Mouse (Mus musculus): ENCODE data around the gene Itih4.
A peak's percentile ranks its signal among the peaks of the same experiment; 100 is the strongest.

Gene Itih4

DNA sequence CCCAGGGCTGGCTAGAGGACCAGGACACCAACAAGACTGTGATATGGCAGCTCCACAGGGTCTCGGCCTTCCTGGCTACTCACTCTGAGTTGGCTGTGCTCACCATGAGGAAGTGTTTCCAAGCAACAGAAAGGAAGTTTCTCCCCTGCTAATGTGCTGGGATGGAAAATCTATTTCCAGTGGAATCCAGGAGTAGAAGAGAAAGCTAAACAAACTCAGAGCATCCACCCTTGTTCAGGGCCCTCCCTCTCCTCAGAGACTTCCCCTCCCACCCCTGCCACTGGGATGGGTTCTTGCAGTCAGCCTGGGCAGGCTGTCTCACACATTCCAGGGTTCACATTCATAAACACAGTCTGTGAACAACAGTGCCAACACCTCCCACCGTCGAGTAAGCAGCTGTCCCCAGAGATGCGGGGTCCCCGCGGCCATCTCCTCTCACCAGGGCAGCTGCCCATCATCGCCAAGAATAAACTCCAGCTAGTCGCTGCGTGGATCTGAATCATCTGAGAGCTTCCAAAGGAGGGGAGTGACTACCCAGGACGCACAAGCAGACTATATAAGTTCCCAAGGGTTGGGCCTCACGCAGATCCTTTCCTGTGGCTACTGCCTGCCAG lies 7.2 kb upstream of the Itih4 start, which contains the start of gene Mustn1:
Gene Mustn1, plus strand, starts transcription at position 243 of the 614 bp plus-strand sequence.
- no peak for DNase-seq (ENCODE audit: low read depth, low spot score)

DNA sequence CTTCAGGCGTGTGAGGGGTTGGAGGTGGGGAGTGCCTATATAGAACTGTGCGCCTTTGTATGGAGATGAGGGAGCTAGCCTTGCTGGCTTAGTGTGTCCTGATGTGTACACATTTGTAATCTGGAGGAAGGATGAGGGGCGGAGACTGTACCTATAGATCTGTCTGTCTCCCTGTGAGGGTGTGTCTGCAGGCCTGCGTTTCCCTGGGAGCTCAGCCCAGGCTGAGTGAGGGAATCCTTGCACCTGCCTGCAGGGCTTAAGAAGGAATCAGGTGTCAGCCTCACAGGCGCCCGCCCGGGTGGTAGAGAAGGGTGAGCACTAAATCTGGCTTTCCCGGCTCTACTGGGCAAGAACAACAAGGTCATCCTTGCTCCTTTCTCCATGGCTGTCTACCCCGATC lies 6.5 kb upstream of the Itih4 start:
- no peak for DNase-seq (ENCODE audit: low read depth, low spot score)

DNA sequence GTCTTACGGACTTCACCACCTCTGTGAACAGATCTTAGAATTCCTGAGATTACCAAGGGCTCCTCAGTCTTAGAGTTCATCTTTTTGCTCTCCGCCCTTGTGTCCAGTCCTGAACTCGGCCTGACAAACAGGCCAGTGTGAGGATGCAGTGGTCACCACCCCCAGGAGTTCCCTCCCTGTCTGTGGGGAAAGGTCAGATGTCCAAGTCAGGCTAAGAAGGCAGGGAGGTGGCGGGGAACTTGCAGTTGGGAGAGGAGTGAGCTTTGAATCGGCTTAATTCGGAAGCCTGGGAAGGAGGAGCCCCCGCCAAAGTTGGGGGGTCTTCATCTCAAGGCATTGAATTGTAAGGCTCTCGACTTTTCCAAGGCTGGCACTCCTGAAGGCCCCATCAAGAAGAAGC lies 6.0 kb upstream of the Itih4 start:
- no peak for DNase-seq (ENCODE audit: low read depth, low spot score)

DNA sequence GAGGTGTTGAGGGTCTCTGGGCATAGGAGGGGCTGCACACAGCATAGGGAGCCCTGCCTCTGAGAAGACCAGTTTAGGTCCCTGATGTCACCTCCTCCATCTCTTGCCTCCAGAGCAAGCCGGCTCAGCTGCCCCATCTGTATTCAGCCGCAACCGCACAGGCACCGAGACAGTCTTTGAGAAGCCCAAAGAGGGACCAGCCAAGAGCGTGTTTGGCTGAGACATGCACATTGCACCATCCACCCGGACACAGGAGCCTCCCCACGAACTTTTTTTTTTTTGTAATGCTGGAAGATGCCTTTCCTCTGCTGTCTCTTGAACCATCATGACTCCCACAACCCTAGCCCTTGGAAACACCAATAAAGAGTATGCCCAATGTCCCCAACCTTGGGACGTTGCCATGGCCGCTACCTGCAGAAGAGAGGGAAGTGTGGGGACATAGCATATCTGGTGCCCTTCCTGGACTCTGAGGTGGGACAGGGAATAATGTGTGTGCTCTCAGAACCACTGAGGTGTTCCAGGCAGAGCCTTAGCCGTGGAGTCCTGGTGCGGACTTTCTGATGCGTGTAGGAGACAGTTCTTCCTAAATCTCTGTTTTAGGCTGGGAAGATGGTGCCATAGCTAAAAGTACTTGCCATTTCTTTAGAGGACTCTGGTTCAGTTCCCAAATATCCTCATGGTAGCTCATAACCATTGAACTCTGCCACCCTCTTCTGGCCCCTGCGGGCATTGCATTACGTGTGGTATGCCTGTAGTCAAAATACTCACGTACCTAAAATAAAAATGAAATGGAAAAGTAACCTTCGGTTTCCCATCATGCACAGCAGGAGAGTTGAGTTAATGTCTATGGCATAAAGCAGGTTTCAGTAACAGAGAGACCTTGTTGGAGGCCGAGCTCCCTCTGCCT lies 5.2 kb upstream of the Itih4 start:
- DNase-seq (ENCODE audit: low read depth, low spot score), result peak; percentile 23

DNA sequence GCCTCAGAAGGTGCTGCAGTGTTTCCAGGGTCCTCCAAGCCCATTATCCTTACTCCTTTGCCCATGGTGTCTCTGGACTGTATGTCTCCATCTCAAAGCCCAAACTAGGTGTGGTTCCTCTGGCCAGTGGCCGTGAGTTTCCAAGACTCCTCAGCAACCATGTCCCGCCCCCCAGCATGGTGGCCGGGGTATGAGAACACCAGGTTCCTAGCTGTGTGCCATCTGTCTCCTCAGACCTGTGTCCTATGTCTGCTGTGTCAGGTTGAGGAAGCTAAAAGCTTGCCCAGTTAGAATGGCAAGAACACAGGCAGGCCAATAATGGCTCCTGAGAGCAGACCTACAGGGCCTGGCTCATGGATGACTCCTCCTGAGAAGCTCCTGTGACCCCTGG lies 4.6 kb upstream of the Itih4 start:
- DNase-seq (ENCODE audit: low read depth, low spot score), result no peak

DNA sequence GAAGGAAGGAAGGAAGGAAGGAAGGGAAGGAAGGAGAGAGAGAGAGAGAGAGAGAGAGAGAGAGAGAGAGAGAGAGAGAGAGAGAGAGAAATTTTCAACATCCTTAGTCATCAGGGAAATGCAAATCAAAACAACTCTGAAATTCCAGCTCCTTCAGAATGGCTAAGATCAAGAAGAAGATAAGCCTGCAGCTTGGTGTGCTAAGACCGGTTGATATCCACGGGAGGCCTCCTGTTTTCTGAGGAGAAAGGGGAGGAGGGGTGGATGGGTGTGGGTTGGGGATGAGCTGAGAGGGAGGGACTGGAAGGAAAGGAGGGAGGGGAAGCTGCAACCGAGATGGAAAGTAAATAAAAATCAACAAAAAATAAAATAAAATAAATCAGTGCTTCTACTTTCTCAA lies 978 bp upstream of the Itih4 start:
- DNase-seq (ENCODE audit: low read depth, low spot score), result no peak

DNA sequence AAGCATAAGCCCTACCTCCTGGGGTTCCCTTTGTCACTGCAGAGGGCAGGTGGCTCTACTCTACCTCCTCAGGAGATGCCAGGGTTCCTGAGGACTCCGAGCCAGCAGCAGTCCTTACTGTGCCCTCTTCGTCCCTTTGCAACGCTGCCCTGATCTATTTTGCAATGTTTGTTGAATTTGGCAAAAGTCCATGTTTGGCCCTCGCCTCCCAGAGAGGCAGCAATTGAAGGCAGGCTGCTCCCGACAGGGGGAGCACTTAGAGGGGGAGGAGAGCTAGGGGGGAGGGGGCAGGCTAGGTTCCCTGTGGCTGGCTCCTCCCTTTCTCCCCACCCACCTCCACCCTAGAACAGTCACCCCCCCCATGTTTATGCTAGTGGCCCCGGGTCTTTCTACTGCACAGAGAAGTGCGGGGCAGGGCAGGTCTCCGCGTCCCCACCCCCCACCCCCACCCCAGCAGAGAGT lies 2.0 kb downstream of the Itih4 start:
- no peak for DNase-seq (ENCODE audit: low read depth, low spot score)

DNA sequence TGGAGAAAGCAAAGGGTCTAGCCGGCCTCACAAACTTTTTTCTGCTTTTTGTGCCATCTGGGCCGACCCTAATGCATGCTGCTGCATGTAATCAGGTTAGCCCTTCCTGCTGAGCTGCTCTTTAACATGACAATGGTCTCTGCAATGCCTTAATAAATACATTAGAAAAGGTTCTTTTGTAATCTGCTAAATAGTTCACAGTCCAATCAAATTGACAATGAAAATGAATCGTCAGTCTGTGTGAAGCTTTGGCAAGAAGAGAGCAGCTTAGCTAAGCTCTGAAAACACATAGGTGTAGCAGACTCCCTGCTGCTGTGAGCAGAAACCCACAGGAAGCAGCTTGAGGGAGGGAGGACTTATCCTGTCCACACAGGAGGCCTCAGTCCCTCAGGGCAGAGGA lies 13.7 kb downstream of the Itih4 start:
- DNase-seq (ENCODE audit: low read depth, low spot score), result no peak

DNA sequence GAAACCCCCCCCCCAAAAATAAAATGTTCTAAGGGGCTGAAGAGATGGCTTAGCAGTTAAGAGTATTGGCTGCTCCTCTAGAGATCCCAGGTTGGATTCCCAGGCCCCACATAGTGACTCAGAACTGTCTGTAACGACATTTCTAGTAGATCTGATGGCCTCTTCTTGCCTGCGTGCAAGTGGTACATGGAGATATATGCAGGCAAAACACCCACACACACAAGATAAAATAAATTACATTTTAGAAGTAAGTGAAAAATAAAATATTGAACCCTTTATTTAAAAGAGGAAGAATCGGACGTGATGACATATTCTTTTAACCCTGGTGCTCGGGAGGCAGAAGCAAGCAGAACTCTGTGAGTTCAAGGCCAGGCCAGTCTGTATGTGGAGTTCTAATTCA lies 16.4 kb downstream of the Itih4 start:
- no peak for DNase-seq (ENCODE audit: low read depth, low spot score)

DNA sequence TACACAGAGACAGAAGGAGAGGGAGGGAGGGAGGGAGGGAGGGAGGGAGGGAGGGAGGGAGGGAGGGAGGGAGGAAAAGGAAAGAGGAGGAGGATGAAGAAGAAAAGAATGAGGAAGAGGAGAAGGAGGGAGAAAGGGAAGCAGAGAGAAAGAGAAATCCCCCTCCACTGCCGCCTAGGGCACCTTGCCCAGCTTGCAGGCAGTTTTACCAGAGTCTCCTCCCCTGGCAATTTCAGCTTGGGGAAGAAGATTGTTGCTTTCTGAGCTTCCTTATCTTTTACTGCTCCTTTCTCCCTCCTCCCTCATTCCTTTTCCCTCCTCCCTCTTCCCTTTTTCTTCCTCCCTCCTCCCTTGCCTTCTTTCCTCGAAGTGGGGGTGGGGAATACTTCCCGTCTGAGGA lies 16.8 kb downstream of the Itih4 start:
- DNase-seq (ENCODE audit: low read depth, low spot score), result no peak

DNA sequence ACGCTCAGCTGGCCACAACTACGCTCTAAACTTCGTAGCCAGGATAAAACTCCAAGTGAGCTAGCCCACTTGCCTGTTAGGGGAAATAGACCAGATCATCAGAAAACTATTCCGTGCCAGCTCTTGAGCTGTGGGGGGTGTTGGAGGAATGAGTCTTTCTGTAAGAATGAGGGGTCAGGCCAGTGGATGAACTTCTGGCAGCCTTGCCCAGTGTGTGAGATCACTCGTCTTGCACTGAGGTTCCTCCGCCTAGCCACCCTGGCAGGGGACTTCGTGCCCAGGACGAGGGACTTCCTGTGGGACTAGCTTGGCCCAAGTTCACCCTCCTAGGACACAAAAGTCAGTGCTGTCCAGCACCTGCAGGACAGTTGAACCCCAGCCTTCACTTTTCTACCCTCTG lies 18.0 kb downstream of the Itih4 start:
- DNase-seq (ENCODE audit: low read depth, low spot score), result no peak

DNA sequence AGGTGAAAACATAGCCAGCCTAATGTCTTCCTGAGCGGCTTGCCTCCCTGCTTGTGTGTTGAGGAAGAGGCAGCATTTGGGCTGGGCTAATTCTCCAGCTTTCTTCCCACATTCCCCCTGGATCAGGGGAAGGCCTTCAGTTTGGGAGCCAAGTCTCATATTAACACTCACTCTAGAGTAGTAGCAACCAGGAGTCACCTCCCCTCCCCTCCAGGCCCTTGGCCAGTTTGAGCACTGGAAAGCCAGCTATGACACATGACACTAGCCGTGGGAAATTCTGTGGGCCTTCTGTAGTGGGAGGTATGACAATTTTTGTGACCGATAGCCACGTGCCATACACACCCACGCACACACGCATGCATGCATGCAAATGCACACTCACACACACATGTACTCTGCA lies 19.7 kb downstream of the Itih4 start:
- no peak for DNase-seq (ENCODE audit: low read depth, low spot score)

DNA sequence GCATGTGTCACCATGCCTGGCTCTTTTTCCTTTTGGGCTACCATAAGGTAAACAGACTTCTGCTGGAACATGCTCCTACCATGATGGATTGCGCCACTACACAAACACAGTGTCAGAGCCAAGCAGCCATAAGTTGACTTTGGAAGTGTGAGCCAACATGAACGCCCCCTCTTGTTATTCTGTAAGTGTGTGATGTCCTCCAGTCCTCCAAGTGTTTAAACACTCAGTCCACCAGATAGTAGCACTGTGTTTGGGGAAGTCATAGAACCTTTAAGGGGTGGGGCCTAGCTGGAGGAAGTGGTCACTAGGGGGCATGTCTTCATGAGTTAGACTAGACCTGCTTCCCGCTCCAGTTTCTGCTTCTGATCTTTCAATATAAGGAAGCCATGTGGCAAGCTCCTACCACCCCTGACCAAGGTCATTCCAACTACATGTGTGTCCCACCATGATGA lies 21.6 kb downstream of the Itih4 start:
- DNase-seq (ENCODE audit: low read depth, low spot score), result no peak

DNA sequence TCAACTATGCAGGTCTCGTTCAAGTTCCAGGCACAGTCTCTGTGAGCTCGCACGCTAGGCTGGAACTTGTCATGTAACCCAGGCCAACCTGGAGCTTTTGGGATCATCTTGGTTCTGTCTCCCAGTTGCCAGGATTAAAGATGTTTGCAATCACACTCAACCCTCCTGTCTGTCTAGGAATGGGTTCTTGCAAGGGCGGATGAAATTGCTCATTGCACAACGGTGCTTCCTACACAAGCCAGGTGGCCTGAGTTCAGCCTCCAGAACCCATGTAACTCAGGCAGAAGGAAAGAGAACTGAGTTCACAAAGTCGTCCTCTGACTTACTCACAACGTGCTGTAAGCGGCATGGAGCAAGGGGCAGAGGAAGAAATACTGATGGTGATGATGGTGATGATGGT lies 24.9 kb downstream of the Itih4 start:
- no peak for DNase-seq (ENCODE audit: low read depth, low spot score)

DNA sequence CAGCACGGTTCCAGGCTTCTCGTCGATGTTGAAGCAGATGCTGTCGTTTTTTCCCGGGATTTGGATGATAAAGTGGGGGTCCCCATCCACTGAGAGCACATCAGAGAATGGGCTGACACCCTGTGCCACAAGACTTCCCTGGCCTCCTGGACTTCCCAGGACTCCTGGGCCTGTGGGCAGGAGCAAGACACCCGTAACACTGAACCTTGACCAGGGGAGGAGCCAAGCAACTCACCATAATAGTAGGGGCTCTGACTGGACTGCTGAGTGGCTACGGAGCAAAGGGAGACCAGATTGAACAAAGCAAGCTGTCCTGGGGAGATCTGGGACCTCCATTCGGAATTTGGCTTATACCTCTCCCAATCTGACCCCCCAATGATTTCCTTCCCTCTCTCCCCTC lies 26.4 kb downstream of the Itih4 start:
- DNase-seq (ENCODE audit: low read depth, low spot score), result no peak

DNA sequence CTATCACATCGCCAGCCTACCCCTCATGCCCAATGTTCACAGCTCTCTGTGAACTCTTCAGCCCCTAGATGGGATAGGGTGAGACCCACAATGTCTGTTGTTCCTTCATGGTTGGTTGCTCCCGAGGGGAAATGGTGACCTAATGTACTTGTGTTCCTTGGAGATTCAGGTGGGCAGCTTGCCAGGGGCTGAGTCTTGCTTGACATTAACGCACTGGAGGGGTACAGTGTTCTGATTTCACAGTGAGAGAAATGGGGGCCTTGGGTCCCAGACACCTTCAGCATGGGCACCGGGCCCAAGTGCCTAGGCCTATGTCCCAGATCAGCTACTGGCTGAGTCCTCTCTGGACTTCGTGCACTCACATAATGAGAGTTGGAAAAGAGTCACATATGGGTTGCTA lies 27.1 kb downstream of the Itih4 start:
- no peak for DNase-seq (ENCODE audit: low read depth, low spot score)

DNA sequence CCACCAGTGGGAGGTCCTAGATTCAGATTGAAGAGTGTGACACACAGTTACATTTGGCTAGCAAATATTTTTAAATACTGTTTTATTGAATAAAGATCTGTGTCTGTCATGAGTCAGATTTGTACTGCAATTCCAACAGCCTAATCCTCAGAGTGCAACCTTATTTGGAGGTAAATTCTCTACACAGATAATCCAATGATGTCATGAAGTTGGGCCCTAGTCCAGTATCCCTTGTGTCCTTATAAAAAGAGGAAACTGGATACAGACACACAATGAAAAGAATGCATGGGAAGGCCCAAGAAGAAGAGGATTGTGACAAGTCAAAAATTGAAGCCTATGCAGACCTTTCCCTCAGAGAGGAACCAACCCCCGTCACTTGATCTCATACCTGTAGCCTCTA lies 30.2 kb downstream of the Itih4 start:
- no peak for DNase-seq (ENCODE audit: low read depth, low spot score)

DNA sequence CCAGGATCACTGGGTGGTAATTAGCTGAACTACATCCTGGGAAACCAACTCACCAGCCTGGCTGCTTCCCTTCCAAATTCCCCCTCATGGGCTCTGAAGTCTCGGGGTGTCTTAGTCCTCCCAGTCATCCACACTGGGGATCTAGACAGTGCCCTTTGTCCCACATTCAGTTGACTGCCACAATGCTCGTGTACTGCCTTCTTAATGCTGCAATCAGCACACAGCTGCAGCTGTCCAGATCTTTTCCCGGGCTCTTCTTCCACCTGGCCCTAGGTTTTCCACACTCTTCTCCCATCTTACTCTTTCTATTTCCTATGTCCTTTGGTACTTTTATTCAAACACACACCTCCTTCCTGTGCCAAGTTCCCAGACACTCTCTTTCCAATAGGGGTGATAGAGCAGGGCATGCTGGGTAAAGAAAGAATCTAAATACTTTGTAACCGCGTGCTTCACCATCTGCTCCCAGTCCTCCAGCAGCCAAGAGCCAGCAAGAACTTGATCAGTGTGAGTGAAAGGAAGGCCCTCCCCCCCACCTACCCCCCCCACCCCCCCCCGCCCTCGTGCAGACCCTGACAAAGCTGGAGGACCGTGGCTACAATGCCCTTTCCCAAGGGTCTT lies 35.9 kb downstream of the Itih4 start:
- no peak for DNase-seq (ENCODE audit: low read depth, low spot score)

DNA sequence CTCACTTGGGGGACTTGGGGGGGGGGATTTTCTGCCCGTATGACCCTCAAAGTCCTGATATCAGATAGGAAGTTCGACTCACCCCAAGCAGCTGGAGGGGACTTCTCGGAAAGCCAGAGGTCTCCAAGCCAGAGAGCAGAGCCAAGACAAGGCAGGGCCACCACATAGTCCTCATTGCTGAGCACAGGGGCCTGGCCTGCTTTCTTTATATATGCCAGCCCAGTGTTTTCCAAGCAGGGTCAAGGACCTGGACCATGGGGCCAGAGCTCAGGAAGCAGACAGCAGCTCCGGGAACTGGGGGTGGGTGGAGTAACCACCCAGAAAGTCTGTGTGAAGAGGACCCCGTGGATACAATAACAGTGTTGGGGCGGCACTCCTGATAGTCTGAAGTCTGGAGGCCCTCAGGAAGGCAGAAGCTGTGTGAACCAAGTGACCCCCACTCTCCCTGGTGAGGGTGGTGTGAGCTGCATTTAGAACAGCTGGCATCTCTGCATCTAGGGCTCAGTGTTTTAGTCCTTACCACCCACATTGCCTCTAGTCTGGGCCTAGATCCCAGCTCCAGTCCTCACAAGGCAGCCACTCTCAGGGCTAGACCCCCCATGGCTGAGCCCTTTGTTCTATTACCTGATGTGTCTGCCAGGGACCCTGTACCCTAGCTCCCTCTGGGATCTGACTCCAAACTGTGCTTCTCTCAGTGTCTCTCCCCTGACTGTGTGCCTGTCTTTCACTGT lies 37.3 kb downstream of the Itih4 start, which contains the start of gene Itih3:
Gene Itih3, minus strand, starts transcription at position 386 of the 731 bp plus-strand sequence.
- DNase-seq (ENCODE audit: low read depth, low spot score), result no peak

DNA sequence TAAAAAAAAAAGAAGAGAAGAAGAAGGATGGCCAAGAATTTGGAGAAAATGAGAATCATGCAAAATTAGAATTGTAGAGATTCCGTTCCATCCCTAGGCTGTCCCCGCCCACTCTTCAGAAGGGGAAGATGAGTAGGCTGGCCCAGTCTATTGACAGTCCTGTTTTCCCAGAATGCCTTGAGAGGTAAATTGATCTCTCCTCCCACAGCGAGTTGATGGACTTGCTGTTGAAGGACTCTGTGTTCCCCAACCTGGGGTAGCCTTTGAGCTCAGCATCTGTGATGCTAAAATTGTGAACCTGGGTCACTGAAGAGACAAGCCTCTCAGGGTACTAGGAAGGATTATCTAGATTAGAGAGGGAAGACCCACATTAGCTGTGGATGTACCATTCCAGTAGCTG lies 39.2 kb downstream of the Itih4 start:
- DNase-seq (ENCODE audit: low read depth, low spot score), result no peak

DNA sequence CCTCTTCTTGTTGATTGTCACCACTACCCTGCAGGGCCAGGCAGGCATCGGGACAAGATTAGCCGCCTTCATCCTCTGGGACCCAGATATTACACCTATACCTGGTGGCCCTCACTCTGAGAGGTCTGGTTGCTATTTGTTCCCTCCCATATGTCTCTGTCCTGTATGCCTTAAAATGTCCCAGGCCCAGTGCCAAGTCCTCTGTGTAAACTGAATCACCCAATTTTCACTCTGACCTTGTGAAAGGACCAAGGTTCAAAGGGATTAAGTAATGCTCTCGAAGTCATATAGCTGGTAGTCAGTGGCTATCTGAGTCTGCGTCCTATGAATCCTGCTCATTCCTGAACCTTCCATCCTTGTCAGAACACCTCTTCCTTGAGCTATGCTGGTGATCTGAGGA lies 44.1 kb downstream of the Itih4 start:
- no peak for DNase-seq (ENCODE audit: low read depth, low spot score)

DNA sequence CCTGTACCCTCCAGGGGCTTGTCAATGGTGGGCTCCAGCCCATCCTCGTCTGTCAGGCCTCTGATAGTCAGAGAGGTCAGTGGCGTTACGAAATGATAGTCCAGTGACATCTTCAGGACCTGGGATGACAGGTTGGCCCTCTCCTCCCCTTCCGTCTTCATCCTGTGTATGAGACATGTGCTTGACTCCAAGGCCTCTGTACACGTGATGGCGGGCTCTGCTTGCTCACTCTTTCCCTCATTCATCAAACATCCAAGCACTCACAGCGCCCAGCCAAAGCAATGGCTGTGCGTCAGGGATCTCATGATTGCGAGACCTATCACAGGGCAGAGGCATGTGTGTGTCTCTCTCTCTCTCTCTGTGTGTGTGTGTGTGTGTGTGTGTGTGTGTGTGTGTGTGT lies 47.1 kb downstream of the Itih4 start:
- DNase-seq (ENCODE audit: low read depth, low spot score), result no peak
